Mouse (Mus musculus) myocyte (in vitro differentiated cells): ENCODE results near the gene Ppp2r5b.

ENCODE experiments used
- MAX ChIP-seq: IDR thresholded peaks from one replicate; pipeline ENCODE4 v1.6.1; 2011; ENCODE audit warnings: low read depth, mild to moderate bottlenecking, control low read depth
- POLR2A ChIP-seq: IDR thresholded peaks from one replicate; pipeline ENCODE4 v1.6.1; 2011; ENCODE audit warnings: low read depth, mild to moderate bottlenecking, control low read depth, moderate library complexity; ENCODE audit not compliant: insufficient read length
- POLR2AphosphoS2 ChIP-seq: IDR thresholded peaks from one replicate; pipeline ENCODE4 v1.6.1; 2011; ENCODE audit warnings: low read depth, control low read depth; ENCODE audit not compliant: insufficient read length
- REST ChIP-seq: IDR thresholded peaks from one replicate; pipeline ENCODE4 v1.6.1; 2011; ENCODE audit warnings: mild to moderate bottlenecking, control low read depth, moderate library complexity; ENCODE audit not compliant: insufficient read depth, insufficient read length
- TCF12 ChIP-seq: IDR thresholded peaks from one replicate; pipeline ENCODE4 v1.6.1; 2011; ENCODE audit warnings: mild to moderate bottlenecking, control low read depth; ENCODE audit not compliant: poor library complexity, insufficient read depth, severe bottlenecking
- USF1 ChIP-seq: IDR thresholded peaks from one replicate; pipeline ENCODE4 v1.6.1; 2011; ENCODE audit warnings: low read depth, mild to moderate bottlenecking, control low read depth, moderate library complexity

DNA sequence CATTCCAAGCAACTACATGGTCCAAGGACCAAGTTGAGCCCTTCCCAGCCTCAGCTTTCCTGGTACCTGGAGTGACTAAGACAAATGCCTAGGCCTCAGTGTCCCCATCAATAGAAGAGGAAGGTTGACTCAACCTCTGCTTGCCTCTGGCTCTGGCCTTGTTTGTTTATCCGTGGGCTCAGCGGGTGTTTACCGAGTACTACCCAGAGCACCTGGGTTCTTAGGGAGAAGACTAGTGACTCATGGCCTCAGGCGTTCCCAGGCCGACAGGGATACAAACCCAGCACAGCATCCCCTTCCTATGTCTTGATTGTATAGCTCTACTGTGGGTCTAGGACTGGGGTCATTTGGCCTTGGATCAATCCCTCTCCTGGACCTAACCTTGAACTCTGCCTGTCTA, 7.6 kb upstream of the Ppp2r5b start:
- TF ChIP-seq MAX, result no peak
- TF ChIP-seq POLR2A, result no peak
- TF ChIP-seq USF1, result no peak
- TF ChIP-seq TCF12, result no peak
- TF ChIP-seq POLR2AphosphoS2, result no peak
- TF ChIP-seq REST, result no peak
